In the genomic region with DNA sequence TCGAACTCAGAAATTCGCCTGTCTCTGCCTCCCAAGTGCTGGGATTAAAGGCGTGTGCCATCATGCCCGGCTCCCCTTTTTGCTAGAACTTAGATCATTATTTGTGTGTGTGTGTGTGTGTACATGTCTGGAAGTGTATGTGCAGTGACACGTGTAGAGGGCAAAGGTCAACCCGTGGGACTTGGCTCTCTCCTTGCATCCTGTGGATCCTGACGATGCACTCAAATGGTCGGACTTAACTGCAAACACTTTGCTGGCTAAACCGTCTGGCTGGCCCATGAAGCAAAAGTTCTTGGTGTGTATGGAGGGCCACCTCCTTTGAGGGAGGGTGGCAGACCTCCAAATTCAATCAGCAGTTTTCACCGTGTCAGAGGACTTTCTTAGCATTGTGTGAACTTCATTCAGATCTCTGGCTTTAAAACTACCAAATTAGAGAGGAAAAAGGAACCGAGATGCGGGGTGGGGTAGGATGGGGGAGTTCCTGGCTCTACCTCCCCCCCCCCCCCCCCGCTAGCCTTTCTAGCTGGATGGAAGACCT, we compare ENCODE assay signal across 7 mouse cellular contexts. TPM values are rescaled to one million over a fixed set of nuclear protein-coding genes. Genes with fewer than 3 reads are reported as not detected.
DNase-seq lines count a peak whose midpoint lies in the region; ATAC-seq lines count a peak whose summit lies in the region.

No protein-coding gene starts in this region.

- peak overlapping the region; percentile 44 for H3K4me3 ChIP-seq in embryonic facial prominence, embryonic 11.5 days (ENCODE audit: low read depth, low read length)
- peak overlapping the region; percentile 53 for H3K4me3 ChIP-seq in forebrain, embryonic 16.5 days (replicated peaks; ENCODE audit: low read length)
- peak overlapping the region; percentile 44 for H3K4me3 ChIP-seq in midbrain, embryonic 14.5 days (replicated peaks; ENCODE audit: low read depth, low read length)

- H3K4me2 ChIP-seq in embryonic facial prominence, embryonic 11.5 days (ENCODE audit: low read depth, low read length): peak overlapping the region; percentile 84
- peak overlapping the region; percentile 94 for H3K4me2 ChIP-seq in forebrain, embryonic 16.5 days (ENCODE audit: low read length)
- peak overlapping the region; percentile 95 for H3K4me2 ChIP-seq in midbrain, embryonic 14.5 days (ENCODE audit: low read length)

- ATAC-seq in embryonic facial prominence, embryonic 11.5 days (replicated peaks; ENCODE audit: insufficient number of reproducible peaks, low FRiP score, low TSS enrichment, low read depth): no peak
- no peak for ATAC-seq in forebrain, embryonic 16.5 days
- ATAC-seq in midbrain, embryonic 14.5 days (ENCODE audit: low FRiP score, low TSS enrichment): no peak

- no peaks in the 10 kb centered on the region for H3K27me3 ChIP-seq in embryonic facial prominence, embryonic 11.5 days (ENCODE audit: control insufficient read depth, insufficient read depth, low read length)
- H3K27me3 ChIP-seq in forebrain, embryonic 16.5 days (replicated peaks; ENCODE audit: control insufficient read depth, insufficient read depth, low read length): no peaks in the 10 kb centered on the region
- 0 out of 2 replicates have a peak, but pooled peaks cover 5% of the 10 kb centered on the region for H3K27me3 ChIP-seq in midbrain, embryonic 14.5 days (ENCODE audit: control insufficient read depth, insufficient read depth, low read length)

- no peaks in the 10 kb centered on the region for H3K9me3 ChIP-seq in embryonic facial prominence, embryonic 11.5 days (replicated peaks; ENCODE audit: control insufficient read depth, low read length)
- H3K9me3 ChIP-seq in forebrain, embryonic 16.5 days (ENCODE audit: control insufficient read depth, low read length): no peaks in the 10 kb centered on the region
- no peaks in the 10 kb centered on the region for H3K9me3 ChIP-seq in midbrain, embryonic 14.5 days (ENCODE audit: control insufficient read depth, low read length)

- H3K27ac ChIP-seq in embryonic facial prominence, embryonic 11.5 days (replicated peaks; ENCODE audit: low read depth, low read length): no peak overlapping the region
- H3K27ac ChIP-seq in forebrain, embryonic 16.5 days (ENCODE audit: low read length): no peak overlapping the region
- no peak overlapping the region for H3K27ac ChIP-seq in midbrain, embryonic 14.5 days (replicated peaks; ENCODE audit: low read depth, low read length)

- peak overlapping the region; percentile 57 for H3K9ac ChIP-seq in embryonic facial prominence, embryonic 11.5 days (replicated peaks; ENCODE audit: low read length)
- peak overlapping the region; percentile 62 for H3K9ac ChIP-seq in forebrain, embryonic 16.5 days (replicated peaks; ENCODE audit: low read depth, low read length)
- peak overlapping the region; percentile 64; the same call in 1 of the 2 replicates for H3K9ac ChIP-seq in midbrain, embryonic 14.5 days (replicated peaks; ENCODE audit: low read length)

- H3K4me1 ChIP-seq in embryonic facial prominence, embryonic 11.5 days (ENCODE audit: control insufficient read depth, insufficient read depth, low read length): peaks cover 4% of the 10 kb centered on the region
- H3K4me1 ChIP-seq in forebrain, embryonic 16.5 days (replicated peaks; ENCODE audit: control insufficient read depth, insufficient read depth, low read length): peaks cover 22% of the 10 kb centered on the region
- H3K4me1 ChIP-seq in midbrain, embryonic 14.5 days (ENCODE audit: control insufficient read depth, insufficient read depth, low read length): peaks cover 21% of the 10 kb centered on the region

- DNase-seq in embryonic facial prominence, embryonic 11.5 days (ENCODE audit: low spot score): no peak
- DNase-seq in kidney, adult 9 months: peak; percentile 56
- DNase-seq in midbrain, embryonic 14.5 days: no peak
- DNase-seq in left cerebral cortex, adult 18-20 months (ENCODE audit: low spot score in 2 of 2): no peak
- no peak for DNase-seq in retina, postnatal 1 day
- no peak for DNase-seq in gastrocnemius, postnatal 10 days

- no peaks in the 10 kb centered on the region for H3K36me3 ChIP-seq in embryonic facial prominence, embryonic 11.5 days (replicated peaks; ENCODE audit: control insufficient read depth, insufficient read depth, low read depth, low read length)
- no peaks in the 10 kb centered on the region for H3K36me3 ChIP-seq in forebrain, embryonic 16.5 days (ENCODE audit: control insufficient read depth, insufficient read depth)
- no peaks in the 10 kb centered on the region for H3K36me3 ChIP-seq in midbrain, embryonic 14.5 days (ENCODE audit: control insufficient read depth, insufficient read depth, low read length)

- 50% methylated on average over 12 of the region's 13 CpGs for WGBS in embryonic facial prominence, embryonic 11.5 days
- 44% methylated on average over 13 of the region's 13 CpGs for WGBS in forebrain, embryonic 16.5 days
- WGBS in midbrain, embryonic 14.5 days: 50% methylated on average over 13 of the region's 13 CpGs

RNA-seq across cellular contexts. Expression of a gene that starts 50.8 kb away (rescaled TPM):
- 32.2 and 38.0 TPM in 2 replicates for polyA plus RNA-seq in embryonic facial prominence, embryonic 11.5 days (2014; fragmentation: Nextera tagmentation; extraction: Ambion mirVana)
- 12.4 and 16.3 TPM in 2 replicates for polyA plus RNA-seq in forebrain, embryonic 16.5 days (2015; fragmentation: Nextera tagmentation; extraction: Ambion mirVana)
- polyA plus RNA-seq in midbrain, embryonic 14.5 days (2014; fragmentation: Nextera tagmentation; extraction: Ambion mirVana): 11.9 and 18.4 TPM in 2 replicates
- total RNA-seq in left cerebral cortex, adult 18-20 months (2021): 10 to 100 TPM; 82.0 to 87.9 TPM
- 10 to 100 TPM; 51.8 to 53.6 TPM for total RNA-seq in gastrocnemius, postnatal 10 days (2021)
